Mouse (Mus musculus): ENCODE data around the gene Rfc2.

Gene Rfc2

GRCm38 (mm10) chr5:134609916-134610643, 28.9 kb downstream of the Rfc2 start:
- no peak for DNase-seq (ENCODE audit: low read depth, low spot score)

- no peak for DNase-seq (ENCODE audit: low read depth, low spot score)
Measured at GRCm38 (mm10) chr5:134611810-134612521, 30.8 kb downstream of the Rfc2 start.

GRCm38 (mm10) chr5:134613727-134614126, 32.6 kb downstream of the Rfc2 start:
- DNase-seq (ENCODE audit: low read depth, low spot score): no peak

- no peak for DNase-seq (ENCODE audit: low read depth, low spot score)
Measured at GRCm38 (mm10) chr5:134614296-134614695, 33.1 kb downstream of the Rfc2 start.

GRCm38 (mm10) chr5:134614802-134615201, 33.6 kb downstream of the Rfc2 start, which contains the start of gene Lat2:
Gene Lat2 (minus strand): TSS chr5:134615025.
- DNase-seq (ENCODE audit: low read depth, low spot score): no peak

- DNase-seq (ENCODE audit: low read depth, low spot score): no peak
Measured at GRCm38 (mm10) chr5:134615380-134615779, 34.2 kb downstream of the Rfc2 start.

- DNase-seq (ENCODE audit: low read depth, low spot score): no peak
Measured at GRCm38 (mm10) chr5:134615780-134616179, 34.6 kb downstream of the Rfc2 start.

GRCm38 (mm10) chr5:134617071-134617470, 35.9 kb downstream of the Rfc2 start:
- no peak for DNase-seq (ENCODE audit: low read depth, low spot score)

- DNase-seq (ENCODE audit: low read depth, low spot score): no peak
Measured at GRCm38 (mm10) chr5:134620457-134620856, 39.3 kb downstream of the Rfc2 start.

DNA sequence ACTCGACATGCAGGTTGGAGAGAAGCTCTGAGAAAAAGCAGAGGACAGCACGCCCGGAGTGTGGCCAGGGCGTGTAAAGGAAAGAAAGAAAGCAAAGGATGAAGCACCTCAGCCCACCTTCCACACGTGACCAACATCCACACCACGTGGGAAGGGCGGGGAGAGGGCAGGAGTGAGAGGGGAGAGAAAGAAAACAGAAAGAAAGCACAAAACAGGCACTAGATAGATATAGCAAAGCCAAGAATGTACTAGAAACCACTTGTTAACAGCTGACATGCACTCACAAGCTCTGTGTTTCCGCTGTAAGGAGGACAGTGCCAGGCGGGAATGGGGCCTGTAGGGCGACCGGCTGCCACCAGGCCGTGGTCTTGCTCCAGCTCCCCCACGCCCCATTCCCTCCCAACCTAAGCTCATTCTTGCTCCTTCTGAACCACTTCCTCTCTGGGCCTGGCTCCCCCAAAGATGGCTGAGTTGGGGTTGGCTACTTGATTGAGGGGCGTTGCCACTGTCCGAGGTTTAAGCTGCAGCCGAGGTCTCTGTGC, 40.0 kb downstream of the Rfc2 start:
- DNase-seq (ENCODE audit: low read depth, low spot score): no peak

DNA sequence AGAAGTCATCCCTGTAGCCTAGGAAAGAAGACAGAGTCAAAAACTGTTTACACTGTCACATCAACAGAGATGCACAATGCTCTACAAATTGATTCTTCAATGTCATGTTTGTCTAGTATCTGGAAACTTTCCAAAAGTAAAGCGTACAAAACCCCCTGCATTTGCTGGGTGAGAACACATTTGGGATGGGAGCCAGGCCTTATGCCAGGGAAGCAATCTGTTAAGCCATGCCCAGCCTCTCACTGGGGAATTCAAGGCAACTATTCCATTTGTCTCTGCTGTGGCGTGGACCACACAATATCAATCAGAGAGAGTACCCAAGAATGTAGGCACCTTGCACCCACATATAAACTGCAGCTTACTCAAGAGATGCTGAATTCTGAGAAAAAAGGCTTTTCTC, 40.9 kb downstream of the Rfc2 start:
- no peak for DNase-seq (ENCODE audit: low read depth, low spot score)

- no peak for DNase-seq (ENCODE audit: low read depth, low spot score)
Measured at GRCm38 (mm10) chr5:134629508-134629907, 48.3 kb downstream of the Rfc2 start.

DNA sequence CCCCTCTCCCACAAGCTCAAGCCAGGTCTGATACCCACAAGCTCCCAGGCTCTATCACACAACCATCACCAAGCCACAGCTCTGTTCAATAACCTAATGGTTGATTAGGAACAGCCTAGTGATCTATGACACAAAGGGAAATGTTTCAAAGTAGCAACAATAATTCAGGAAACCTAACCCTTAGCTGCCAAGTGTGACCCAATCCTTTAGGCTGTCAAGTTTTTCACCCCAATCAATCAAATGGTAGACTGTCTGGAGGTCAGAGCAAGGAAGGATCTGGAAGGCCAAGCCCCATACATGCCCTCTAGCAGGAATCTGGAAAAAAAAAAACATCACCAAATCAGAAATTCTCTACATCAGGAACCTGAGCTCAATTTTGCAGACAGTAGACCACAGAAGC, 49.7 kb downstream of the Rfc2 start:
- no peak for DNase-seq (ENCODE audit: low read depth, low spot score)

DNA sequence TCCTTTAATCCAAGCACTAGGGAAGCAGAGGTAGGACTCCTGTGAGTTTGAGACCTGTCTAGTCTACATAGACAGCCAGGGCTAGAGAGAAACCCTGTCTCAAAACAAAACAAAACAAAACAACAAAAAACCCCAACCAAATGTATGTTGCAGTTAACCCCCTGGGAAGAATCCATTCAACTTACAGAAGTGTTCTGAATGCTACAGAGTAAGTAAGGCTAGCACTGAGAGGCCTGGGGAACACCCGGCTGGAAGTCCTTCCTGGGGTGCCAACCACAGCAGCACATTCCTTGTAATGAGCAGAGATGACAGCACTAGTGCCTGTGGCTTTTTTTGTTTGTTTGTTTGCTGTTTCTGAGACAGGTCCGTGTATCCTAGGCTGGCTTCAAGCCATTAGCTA, 51.7 kb downstream of the Rfc2 start:
- no peak for DNase-seq (ENCODE audit: low read depth, low spot score)

DNA sequence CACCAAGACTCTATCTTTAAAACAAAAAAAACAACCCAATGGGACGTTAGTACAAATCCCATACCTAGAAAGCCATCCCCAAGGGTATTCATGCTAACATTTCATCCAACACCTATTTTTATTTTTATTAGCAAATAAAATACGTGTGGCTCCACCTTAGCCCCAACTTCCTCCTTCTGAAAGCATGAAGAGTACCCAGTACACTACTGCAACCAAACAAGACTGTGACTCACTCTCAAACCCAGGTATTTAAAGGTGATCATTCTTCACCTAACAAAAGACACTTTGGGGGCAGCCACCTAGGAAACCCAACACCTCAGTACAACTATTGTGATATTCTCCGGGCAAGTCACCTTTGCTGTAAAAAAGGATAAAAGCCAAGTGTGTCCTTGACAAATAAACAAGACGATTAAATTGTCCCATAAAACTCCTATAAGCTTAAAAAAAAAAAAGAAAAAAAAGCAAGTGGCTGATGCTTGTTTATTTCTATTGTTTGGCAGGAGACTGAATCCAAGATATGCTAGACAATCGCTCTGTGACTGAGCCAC, 56.7 kb downstream of the Rfc2 start:
- DNase-seq (ENCODE audit: low read depth, low spot score): no peak

- no peak for DNase-seq (ENCODE audit: low read depth, low spot score)
Measured at GRCm38 (mm10) chr5:134638461-134639268, 57.5 kb downstream of the Rfc2 start.

DNA sequence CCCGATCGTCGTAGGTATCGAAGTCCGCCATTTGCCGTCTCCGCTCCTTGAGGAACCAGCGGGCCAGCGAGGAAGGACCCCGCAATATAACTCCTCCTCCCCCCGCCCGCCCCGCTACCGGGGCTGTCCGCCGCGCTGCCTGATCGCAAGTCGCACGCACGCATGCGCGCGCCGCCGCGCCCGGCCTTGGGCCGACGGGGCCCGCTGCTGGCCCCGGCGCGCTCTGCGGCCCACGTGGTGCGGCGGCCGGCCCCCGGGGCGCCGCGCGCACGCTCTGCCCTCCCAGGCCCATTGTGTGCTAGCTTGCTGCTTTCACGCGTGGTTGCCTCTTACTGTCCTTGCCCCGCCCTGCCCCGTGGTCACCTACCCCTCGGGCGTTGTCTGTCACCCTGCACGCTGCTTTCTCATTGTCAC, 58.1 kb downstream of the Rfc2 start, which contains the start of gene Eif4h:
Eif4h (minus strand) TSS at position 222 of the 414 bp plus-strand sequence.
- DNase-seq (ENCODE audit: low read depth, low spot score): peak; percentile 97

- no peak for DNase-seq (ENCODE audit: low read depth, low spot score)
Measured at GRCm38 (mm10) chr5:134640371-134640770, 59.2 kb downstream of the Rfc2 start.

- no peak for DNase-seq (ENCODE audit: low read depth, low spot score)
Measured at GRCm38 (mm10) chr5:134644121-134644520, 63.0 kb downstream of the Rfc2 start.

GRCm38 (mm10) chr5:134644643-134645118, 63.5 kb downstream of the Rfc2 start:
- no peak for DNase-seq (ENCODE audit: low read depth, low spot score)

DNA sequence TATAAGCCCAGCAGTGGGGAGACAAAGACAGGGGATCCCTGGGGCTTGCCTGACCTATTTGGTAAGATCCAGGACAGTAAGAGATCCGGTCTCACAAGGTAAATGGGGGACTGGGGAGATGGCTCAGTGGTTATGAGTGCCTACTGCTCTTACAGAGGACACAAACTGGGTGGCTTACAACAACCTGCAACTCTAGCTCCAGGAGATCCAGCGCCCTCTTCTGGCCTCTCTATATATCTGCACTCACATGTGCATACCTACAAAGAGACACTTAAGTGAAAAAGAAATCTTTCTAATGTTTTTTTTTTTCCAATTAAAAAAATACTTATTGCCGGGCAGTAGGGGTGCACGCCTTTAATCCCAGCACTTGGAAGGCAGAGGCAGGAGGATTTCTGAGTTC, 65.3 kb downstream of the Rfc2 start:
- no peak for DNase-seq (ENCODE audit: low read depth, low spot score)

Data from forelimb bud, embryonic 11.5 days (tissue).